Mouse (Mus musculus): ENCODE data around the gene Spaca4. TPM values are rescaled to one million over a fixed set of nuclear protein-coding genes. Genes with fewer than 3 reads are reported as not detected.

Spaca4 gene
- polyA plus RNA-seq, 1 experiment from 2014 or later, result not detected

DNA sequence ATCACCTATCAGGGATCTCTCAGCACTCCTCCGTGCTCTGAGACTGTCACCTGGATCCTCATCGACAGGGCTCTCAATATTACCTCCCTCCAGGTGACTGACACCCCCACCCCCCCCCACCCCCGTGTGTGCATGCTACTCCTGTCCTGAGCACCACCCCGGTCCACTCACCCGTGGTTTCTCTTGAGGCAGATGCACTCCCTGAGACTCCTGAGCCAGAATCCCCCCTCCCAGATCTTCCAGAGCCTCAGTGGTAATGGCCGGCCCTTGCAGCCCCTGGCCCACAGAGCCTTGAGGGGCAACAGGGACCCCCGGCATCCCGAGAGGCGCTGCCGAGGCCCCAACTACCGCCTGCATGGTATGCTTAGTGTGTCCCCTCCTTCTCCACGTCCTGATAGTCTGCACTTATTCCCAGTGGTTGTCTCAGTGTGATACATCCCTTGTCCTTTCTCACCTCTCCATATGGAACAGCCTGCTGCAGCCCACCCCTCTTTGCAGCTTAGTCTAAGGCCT, 22.0 kb downstream of the Spaca4 start:
- H3K36me3 ChIP-seq, result no peaks in the 10 kb centered on the region
- peak overlapping the region; percentile 40 for H3K9ac ChIP-seq (replicated peaks)
- H3K27me3 ChIP-seq (replicated peaks), result 0 out of 2 replicates have a peak, but pooled peaks cover 2% of the 10 kb centered on the region
- H3K9me3 ChIP-seq (replicated peaks), result no peaks in the 10 kb centered on the region
- H3K4me1 ChIP-seq, result peaks cover 83% of the 10 kb centered on the region
- 38% methylated on average over 12 of the region's 12 CpGs for WGBS
- no peak; the same call in 1 of the 2 replicates for ATAC-seq (ENCODE audit: low FRiP score)
- peak overlapping the region; percentile 52 for H3K4me3 ChIP-seq (replicated peaks)
- H3K27ac ChIP-seq (replicated peaks), result peak overlapping the region; percentile 88
- peak overlapping the region; percentile 91 for H3K4me2 ChIP-seq

- H3K4me1 ChIP-seq, result peaks cover 80% of the 10 kb centered on the region
These were observed 22.6 kb downstream of the Spaca4 start for GRCm38 (mm10) chr7:45702809-45703520.

GRCm38 (mm10) chr7:45702316-45702715, 23.3 kb downstream of the Spaca4 start:
- 93% methylated on average over 11 of the region's 11 CpGs for WGBS
- Histone ChIP-seq H3K27ac (replicated peaks) (no peak overlapping the region), H3K4me3 (replicated peaks) (no peak overlapping the region), H3K9ac (replicated peaks) (no peak overlapping the region), H3K27me3 (replicated peaks) (0 out of 2 replicates have a peak, but pooled peaks cover 5% of the 10 kb centered on the region), H3K4me2 (no peak overlapping the region), H3K9me3 (replicated peaks) (no peaks in the 10 kb centered on the region), H3K4me1 (peaks cover 74% of the 10 kb centered on the region), H3K36me3 (no peaks in the 10 kb centered on the region)
- no peak for ATAC-seq (ENCODE audit: low FRiP score)

More at GRCm38 (mm10) chr7:45702809-45703520, 22.6 kb downstream of the Spaca4 start:
- Histone ChIP-seq H3K36me3 (no peaks in the 10 kb centered on the region), H3K4me3 (replicated peaks) (peak overlapping the region; percentile 52), H3K9me3 (replicated peaks) (no peaks in the 10 kb centered on the region), H3K4me2 (peak overlapping the region; percentile 91), H3K9ac (replicated peaks) (peak overlapping the region; percentile 40), H3K27me3 (replicated peaks) (0 out of 2 replicates have a peak, but pooled peaks cover 5% of the 10 kb centered on the region), H3K27ac (replicated peaks) (peak overlapping the region; percentile 88)
- ATAC-seq (ENCODE audit: low FRiP score), result no peak
- 91% methylated on average over 17 of the region's 17 CpGs for WGBS

DNA sequence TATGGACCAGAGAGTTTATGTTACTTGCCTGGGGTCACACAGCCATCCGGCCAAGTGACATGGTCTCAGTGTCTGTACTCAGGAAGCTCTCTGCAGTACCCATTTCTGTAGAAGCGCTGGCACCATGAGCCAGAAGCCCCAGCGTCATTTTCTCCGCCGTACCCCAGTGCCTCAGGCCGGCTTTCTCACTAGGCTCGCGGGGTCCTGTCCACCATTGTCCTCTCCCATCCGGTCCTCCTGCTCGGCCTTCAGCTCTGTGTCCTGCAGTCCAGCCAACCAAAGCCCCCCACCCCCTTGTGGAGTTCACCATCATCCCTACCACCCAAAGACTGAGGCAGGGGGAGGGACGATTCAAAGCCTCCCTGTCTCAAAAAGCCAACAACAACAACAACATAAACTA, 24.0 kb downstream of the Spaca4 start:
- Histone ChIP-seq H3K27me3 (replicated peaks) (0 out of 2 replicates have a peak, but pooled peaks cover 5% of the 10 kb centered on the region), H3K9ac (replicated peaks) (no peak overlapping the region), H3K36me3 (no peaks in the 10 kb centered on the region), H3K27ac (replicated peaks) (no peak overlapping the region), H3K4me1 (peaks cover 67% of the 10 kb centered on the region), H3K9me3 (replicated peaks) (no peaks in the 10 kb centered on the region), H3K4me2 (peak overlapping the region; percentile 96), H3K4me3 (replicated peaks) (peak overlapping the region; percentile 58; the same call in 1 of the 2 replicates)
- no peak for ATAC-seq (ENCODE audit: low FRiP score)
- WGBS, result 88% methylated on average over 11 of the region's 11 CpGs

GRCm38 (mm10) chr7:45701072-45701471, 24.5 kb downstream of the Spaca4 start:
- Histone ChIP-seq H3K9ac (replicated peaks) (peak overlapping the region; percentile 80), H3K4me3 (replicated peaks) (peak overlapping the region; percentile 58), H3K4me1 (peaks cover 61% of the 10 kb centered on the region), H3K27me3 (replicated peaks) (0 out of 2 replicates have a peak, but pooled peaks cover 5% of the 10 kb centered on the region), H3K4me2 (peak overlapping the region; percentile 96), H3K27ac (replicated peaks) (peak overlapping the region; percentile 81; the same call in 1 of the 2 replicates), H3K9me3 (replicated peaks) (no peaks in the 10 kb centered on the region), H3K36me3 (no peaks in the 10 kb centered on the region)
- ATAC-seq (ENCODE audit: low FRiP score), result no peak
- WGBS, result 26% methylated on average over 11 of the region's 11 CpGs

- 0 out of 2 replicates have a peak, but pooled peaks have one; percentile 1 for ATAC-seq (ENCODE audit: low FRiP score)
- Histone ChIP-seq H3K4me3 (replicated peaks) (peak overlapping the region; percentile 58), H3K27ac (replicated peaks) (peak overlapping the region; percentile 81), H3K36me3 (no peaks in the 10 kb centered on the region), H3K27me3 (replicated peaks) (0 out of 2 replicates have a peak, but pooled peaks cover 5% of the 10 kb centered on the region), H3K9me3 (replicated peaks) (no peaks in the 10 kb centered on the region), H3K9ac (replicated peaks) (peak overlapping the region; percentile 80), H3K4me1 (peaks cover 55% of the 10 kb centered on the region), H3K4me2 (peak overlapping the region; percentile 96)
- WGBS, result under 1% methylated on average over 20 of the region's 20 CpGs
These were observed 25.2 kb downstream of the Spaca4 start for GRCm38 (mm10) chr7:45700301-45701015.

DNA sequence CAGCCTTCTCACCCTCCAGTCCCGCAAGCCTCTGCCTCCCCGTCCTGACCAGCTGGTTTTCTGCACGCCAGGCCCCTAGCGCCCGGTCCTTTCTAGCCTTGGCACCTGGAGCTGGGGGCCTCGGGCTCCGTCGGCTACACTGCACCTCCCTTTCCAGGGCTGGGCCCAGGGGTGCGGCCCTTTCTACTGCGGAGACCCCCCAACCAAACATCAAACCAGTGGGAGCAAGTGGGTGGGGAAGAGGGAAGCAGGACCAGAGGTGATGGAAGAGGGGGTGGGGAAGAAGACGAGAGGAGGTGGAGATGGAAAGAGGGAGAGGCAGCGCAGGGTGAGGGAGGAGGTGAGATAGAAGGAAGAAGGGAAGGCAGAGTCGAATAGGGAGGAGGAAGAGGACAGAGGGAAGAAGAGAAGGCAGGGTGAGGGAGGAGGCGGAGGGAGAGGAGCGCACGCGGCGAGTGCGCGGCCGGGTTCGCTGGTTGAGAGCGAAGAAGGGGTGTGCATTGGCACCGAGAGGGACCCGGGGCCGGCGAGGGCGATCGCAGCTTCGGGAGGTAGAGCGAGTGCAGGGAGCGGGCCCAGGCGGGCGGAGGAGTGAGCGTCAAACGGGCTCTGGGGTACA, 26.0 kb downstream of the Spaca4 start, which contains the start of gene Car11:
TSS of gene Car11 (plus strand) at position 321 of the 619 bp plus-strand sequence.
- peak within 1 kb of the TSS; percentile 80 for H3K9ac ChIP-seq (replicated peaks)
- peaks cover 51% of the 10 kb centered on the region for H3K4me1 ChIP-seq
- ATAC-seq (ENCODE audit: low FRiP score), result peak; percentile 6
- H3K36me3 ChIP-seq, result no peaks in the 10 kb centered on the region
- H3K4me2 ChIP-seq, result peak within 1 kb of the TSS; percentile 96
- under 1% methylated on average over 36 of the region's 36 CpGs for WGBS
- H3K9me3 ChIP-seq (replicated peaks), result no peaks in the 10 kb centered on the region
- H3K27ac ChIP-seq (replicated peaks), result peak within 1 kb of the TSS; percentile 81
- H3K27me3 ChIP-seq (replicated peaks), result 0 out of 2 replicates have a peak, but pooled peaks cover 5% of the 10 kb centered on the region
- peak within 1 kb of the TSS; percentile 58 for H3K4me3 ChIP-seq (replicated peaks)

GRCm38 (mm10) chr7:45697894-45698293, 27.7 kb downstream of the Spaca4 start:
- Histone ChIP-seq H3K9me3 (replicated peaks) (no peaks in the 10 kb centered on the region), H3K27me3 (replicated peaks) (0 out of 2 replicates have a peak, but pooled peaks cover 5% of the 10 kb centered on the region), H3K36me3 (no peaks in the 10 kb centered on the region), H3K27ac (replicated peaks) (no peak overlapping the region), H3K9ac (replicated peaks) (no peak overlapping the region), H3K4me2 (no peak overlapping the region), H3K4me1 (peaks cover 38% of the 10 kb centered on the region), H3K4me3 (replicated peaks) (no peak overlapping the region)
- whole genome bisulfite sequencing, result 85% methylated on average over 6 of the region's 7 CpGs
- no peak for ATAC-seq (ENCODE audit: low FRiP score)

DNA sequence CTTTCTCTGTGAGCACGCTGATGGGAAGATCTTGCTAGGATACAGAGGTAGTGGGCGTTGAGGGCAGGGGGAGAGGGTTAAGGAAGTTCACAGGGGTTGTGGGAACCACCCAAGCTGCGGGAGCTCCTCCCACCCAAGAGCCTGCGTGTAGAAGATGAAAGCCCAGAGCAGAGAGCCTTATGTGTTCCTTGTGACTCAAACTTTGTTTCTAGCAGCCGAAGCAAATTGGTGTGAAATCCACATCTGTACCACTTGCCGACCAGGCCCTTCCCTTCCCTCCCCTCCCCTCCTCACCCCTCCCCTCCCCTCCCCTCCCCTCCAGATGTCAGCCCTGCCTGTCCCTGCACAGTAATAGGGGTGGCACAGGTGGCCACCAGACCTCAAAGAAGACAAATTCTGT, 30.5 kb downstream of the Spaca4 start:
- ATAC-seq (ENCODE audit: low FRiP score), result no peak
- Histone ChIP-seq H3K36me3 (no peaks in the 10 kb centered on the region), H3K4me1 (peaks cover 14% of the 10 kb centered on the region), H3K9ac (replicated peaks) (no peak overlapping the region), H3K27ac (replicated peaks) (no peak overlapping the region), H3K4me2 (no peak overlapping the region), H3K4me3 (replicated peaks) (no peak overlapping the region), H3K9me3 (replicated peaks) (no peaks in the 10 kb centered on the region), H3K27me3 (replicated peaks) (0 out of 2 replicates have a peak, but pooled peaks cover 5% of the 10 kb centered on the region)
- 7% methylated on average over 6 of the region's 6 CpGs for WGBS

- Histone ChIP-seq H3K9me3 (replicated peaks) (no peaks in the 10 kb centered on the region), H3K9ac (replicated peaks) (no peak within 1 kb of the TSS), H3K27me3 (replicated peaks) (0 out of 2 replicates have a peak, but pooled peaks cover 5% of the 10 kb centered on the region), H3K4me3 (replicated peaks) (no peak within 1 kb of the TSS), H3K4me1 (peaks cover 4% of the 10 kb centered on the region; the same call in 1 of the 2 replicates), H3K4me2 (no peak within 1 kb of the TSS), H3K27ac (replicated peaks) (no peak within 1 kb of the TSS), H3K36me3 (no peaks in the 10 kb centered on the region)
- WGBS, result 88% methylated on average over 50 of the region's 50 CpGs
- no peak for ATAC-seq (ENCODE audit: low FRiP score)
These were observed 31.6 kb downstream of the Spaca4 start, which contains the start of gene Sec1 for GRCm38 (mm10) chr7:45693921-45694591. Gene Sec1 (minus strand): TSS chr7:45694402.

All from neural tube, embryonic 15.5 days (tissue).